Mouse (Mus musculus): ENCODE data around the gene Kcmf1. TPM values are rescaled to one million over a fixed set of nuclear protein-coding genes. Genes with fewer than 3 reads are reported as not detected.

Gene Kcmf1
- polyA plus RNA-seq (2017; shearing (Covaris generic)), result 108 TPM

DNA sequence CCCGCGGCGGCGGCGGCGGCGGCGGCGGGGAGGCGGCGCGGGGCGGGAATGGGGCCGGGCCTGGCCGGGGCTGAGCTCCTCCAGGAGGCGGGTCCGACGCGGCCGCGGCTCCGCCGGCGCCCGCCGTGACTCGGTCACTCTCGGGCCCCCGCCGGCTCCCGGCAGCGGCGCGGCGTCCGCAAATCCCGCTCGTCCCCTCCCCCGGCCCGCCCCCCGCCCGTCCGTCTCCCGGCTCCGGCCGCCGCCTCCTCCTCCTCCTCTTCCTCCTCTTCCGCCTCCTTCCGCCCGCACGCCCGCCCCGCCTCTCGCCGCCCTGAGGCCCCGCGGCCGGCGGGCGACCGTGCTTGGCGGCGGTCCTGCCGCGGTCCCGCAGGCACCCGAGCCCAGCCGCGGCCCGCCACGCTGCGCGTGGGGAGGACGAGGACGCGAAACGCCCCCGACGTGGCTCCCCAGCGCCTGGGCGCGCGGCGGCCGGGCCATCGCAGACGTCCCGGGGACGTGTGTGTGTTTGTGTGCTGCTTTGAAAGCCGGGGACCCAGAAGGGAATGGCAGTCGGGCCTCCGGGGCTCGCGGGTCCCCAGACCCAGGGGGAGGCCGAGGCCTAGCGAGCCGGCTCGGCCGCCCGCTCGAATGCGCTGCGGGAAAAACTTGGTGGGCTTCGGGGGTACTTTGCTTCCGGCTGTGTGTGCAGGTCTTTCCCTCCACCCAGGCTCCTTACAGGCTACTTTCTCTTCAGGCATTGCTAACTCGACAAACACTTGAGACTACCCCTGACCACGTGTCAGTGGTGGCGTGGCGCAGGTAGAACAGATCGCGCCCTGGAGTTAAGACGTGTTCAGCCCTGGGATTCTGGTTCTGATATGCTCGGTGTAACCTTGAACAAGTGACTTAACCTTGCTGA lies at the start of gene Kcmf1:
Kcmf1 (minus strand) TSS at position 199 of the 901 bp plus-strand sequence.

Other genes with a start within 250 kb of the Kcmf1 start
- gene Tcf7l1, start 110.7 kb downstream of the Kcmf1 start, polyA plus RNA-seq (2017; shearing (Covaris generic)), result 0.32 TPM
- gene Tmsb10, start 58.8 kb upstream of the Kcmf1 start, polyA plus RNA-seq (2017; shearing (Covaris generic)), result 4,832 TPM

Measured in effector memory CD4-positive, alpha-beta T cell, adult 5 months (primary cell).